ENCODE assay signal across 21 mouse cellular contexts in genomic region chr10:96631066-96631711, GRCm38 (mm10). TPM values are rescaled to one million over a fixed set of nuclear protein-coding genes. Genes with fewer than 3 reads are reported as not detected.
A peak's percentile ranks its signal among the peaks of the same experiment; 100 is the strongest.
DNase-seq lines count a peak whose midpoint lies in the region; ATAC-seq and TF ChIP-seq lines count a peak whose summit lies in the region.
"Had no signal": no experiment of that assay in that cellular context is flagged by ENCODE, and none has a peak within 500 bp of the region (broad histone marks: within the 10 kb centered on the region; RNA-seq: fewer than 3 reads in every experiment).

No protein-coding gene starts in this region.

- no peak overlapping the region for H3K4me2 ChIP-seq in kidney, embryonic 16.5 days (replicated peaks; ENCODE audit: low read depth, low read length)
- H3K4me2 ChIP-seq: embryonic facial prominence, embryonic 13.5 days; forebrain, embryonic 13.5 days; heart, embryonic 12.5 days; hindbrain, embryonic 14.5 days; intestine, embryonic 15.5 days had no signal

- H3K36me3 ChIP-seq in ES-Bruce4 (ENCODE audit: control insufficient read depth, insufficient read depth, low read length, poor library complexity, severe bottlenecking) (no peaks in the 10 kb centered on the region), ES-E14 (ENCODE audit: control insufficient read depth, insufficient read depth, low read length, poor library complexity, severe bottlenecking) (no peaks in the 10 kb centered on the region)
- peaks cover 10% of the 10 kb centered on the region; the same call in 1 of the 2 replicates for H3K36me3 ChIP-seq in kidney, embryonic 16.5 days (ENCODE audit: insufficient read depth, low read length)

- in situ Hi-C loops in ES-E14 (cut with MboI; ENCODE audit: low sequenced_read_pairs in 2 of 2, unreplicated experiment in 2 of 2), result no loop called here

- H3K27me3 ChIP-seq in ES-Bruce4 (ENCODE audit: control insufficient read depth, insufficient read depth, low read length, poor library complexity, severe bottlenecking), result no peaks in the 10 kb centered on the region
- H3K27me3 ChIP-seq in kidney, embryonic 16.5 days (ENCODE audit: insufficient read depth, low read length), result no peaks in the 10 kb centered on the region
- H3K27me3 ChIP-seq: CH12.LX; embryonic facial prominence, embryonic 13.5 days; forebrain, embryonic 13.5 days; heart, embryonic 12.5 days; intestine, embryonic 15.5 days had no signal

- no peak overlapping the region for H3K4me3 ChIP-seq in ES-Bruce4 (ENCODE audit: low read depth, low read length)
- peak overlapping the region in 1 of 2 experiments; percentile 20; a peak in 1 of 4 replicates for H3K4me3 ChIP-seq in ES-E14 (ENCODE audit: insufficient read depth in 1 of 2, low read depth in 1 of 2, low read length in 2 of 2, poor library complexity in 1 of 2, severe bottlenecking in 1 of 2)
- H3K4me3 ChIP-seq in olfactory bulb, adult 2 months (ENCODE audit: insufficient read depth, low read depth, low read length), result no peak overlapping the region
- H3K4me3 ChIP-seq in kidney, embryonic 16.5 days (ENCODE audit: low read length), result no peak overlapping the region
- H3K4me3 ChIP-seq: embryonic facial prominence, embryonic 13.5 days; forebrain, embryonic 13.5 days; heart, embryonic 12.5 days; hindbrain, embryonic 10.5 days; intestine, embryonic 15.5 days had no signal

- H3K9ac ChIP-seq in ES-Bruce4 (ENCODE audit: low read depth, poor library complexity, severe bottlenecking) (no peak overlapping the region), ES-E14 (ENCODE audit: insufficient read depth, low read depth, low read length, poor library complexity, severe bottlenecking) (no peak overlapping the region)
- no peak overlapping the region for H3K9ac ChIP-seq in kidney, embryonic 16.5 days (replicated peaks; ENCODE audit: low read length)
- H3K9ac ChIP-seq: embryonic facial prominence, embryonic 13.5 days; forebrain, embryonic 13.5 days; forebrain, postnatal 0 days; heart, embryonic 12.5 days; hindbrain, embryonic 14.5 days; intestine, embryonic 15.5 days had no signal

- ATAC-seq in kidney, embryonic 16.5 days (ENCODE audit: low FRiP score, low TSS enrichment), result no peak
- ATAC-seq: forebrain, embryonic 13.5 days; forebrain, postnatal 0 days; intestine, embryonic 15.5 days had no signal

- TF ChIP-seq EP300 in ES-Bruce4 (IDR thresholded peaks at IDR 0.05; ENCODE audit: insufficient read depth, low read depth, low read length), result peak; percentile 35; the same call in 1 of the 2 replicates

- H3K27ac ChIP-seq in ES-Bruce4 (ENCODE audit: insufficient read depth, low read length), result peak overlapping the region; percentile 53
- H3K27ac ChIP-seq in ES-E14 (ENCODE audit: insufficient read depth, low read depth, low read length, poor library complexity, severe bottlenecking), result peak overlapping the region; percentile 18; the same call in 1 of the 2 replicates
- H3K27ac ChIP-seq in olfactory bulb, adult 2 months (ENCODE audit: insufficient read depth, low read depth, low read length), result 0 out of 2 replicates have a peak overlapping the region, but pooled peaks have one; percentile 46
- no peak overlapping the region for H3K27ac ChIP-seq in kidney, embryonic 16.5 days (ENCODE audit: low read length)
- H3K27ac ChIP-seq: embryonic facial prominence, embryonic 13.5 days; forebrain, embryonic 13.5 days; hindbrain, embryonic 10.5 days; hindbrain, embryonic 14.5 days; intestine, embryonic 15.5 days had no signal

- peaks cover 7% of the 10 kb centered on the region for H3K4me1 ChIP-seq in ES-Bruce4 (ENCODE audit: control insufficient read depth, insufficient read depth, low read length)
- peaks cover 20 to 28% of the 10 kb centered on the region in 2 experiments for H3K4me1 ChIP-seq in ES-E14 (ENCODE audit: control insufficient read depth in 2 of 2, insufficient read depth in 2 of 2, low read length in 2 of 2, poor library complexity in 1 of 2)
- H3K4me1 ChIP-seq in olfactory bulb, adult 2 months (ENCODE audit: control insufficient read depth, insufficient read depth, low read length), result peaks cover 39% of the 10 kb centered on the region
- peaks cover 18% of the 10 kb centered on the region for H3K4me1 ChIP-seq in kidney, embryonic 16.5 days (ENCODE audit: insufficient read depth, low read length)
- H3K4me1 ChIP-seq: intestine, embryonic 15.5 days had no signal

- DNase-seq in embryo, embryonic 10.5 days (ENCODE audit: low spot score), result peak; percentile 14
- DNase-seq in embryo, embryonic 11 days, result no peak
- DNase-seq in ES-E14 (ENCODE audit: low read depth, low spot score), result no peak
- no peak for DNase-seq in frontal cortex, postnatal 25 days (ENCODE audit: low spot score in 2 of 2)
- DNase-seq: adrenal gland, postnatal 10 days; cerebellum, adult 11-12 months; cerebellum, adult 9-11 months; cerebellum, postnatal 36 days; forebrain, postnatal 0 days; heart, adult 18-20 months; kidney, adult 18-20 months had no signal

- H3K9me3 ChIP-seq in ES-Bruce4 (replicated peaks; ENCODE audit: control insufficient read depth, insufficient read depth, low read length, poor library complexity, severe bottlenecking) (no peaks in the 10 kb centered on the region), ES-E14 (ENCODE audit: control insufficient read depth, insufficient read depth, low read depth, low read length) (no peaks in the 10 kb centered on the region)
- H3K9me3 ChIP-seq in kidney, embryonic 16.5 days (ENCODE audit: low read length), result no peaks in the 10 kb centered on the region
- H3K9me3 ChIP-seq: embryonic facial prominence, embryonic 13.5 days; forebrain, embryonic 13.5 days; heart, embryonic 12.5 days; hindbrain, embryonic 10.5 days; intestine, embryonic 15.5 days had no signal

- no peak for TF ChIP-seq POLR2A in ES-Bruce4 (IDR thresholded peaks at IDR 0.05; ENCODE audit: insufficient read depth, low read length)
- no peak for TF ChIP-seq POLR2A in olfactory bulb, adult 2 months (IDR thresholded peaks at IDR 0.05; ENCODE audit: insufficient read depth, low read depth, low read length)

- 58% methylated on average over 9 of the region's 9 CpGs for WGBS in olfactory bulb, adult 2 months
- 37% methylated on average over 9 of the region's 9 CpGs for WGBS in kidney, embryonic 16.5 days

- no peak for TF ChIP-seq CTCF in ES-Bruce4 (IDR thresholded peaks at IDR 0.05; ENCODE audit: low read depth, low read length)
- TF ChIP-seq CTCF in olfactory bulb, adult 2 months (IDR thresholded peaks at IDR 0.05; ENCODE audit: insufficient read depth, low read depth, low read length), result no peak

TF ChIP-seq in ES-E14, 5 proteins besides CTCF, POLR2A, EP300 and RAD21:
- TF ChIP-seq HCFC1 (IDR thresholded peaks at IDR 0.05; ENCODE audit: borderline replicate concordance, insufficient read depth, low read length) (no peak), MAFK (IDR thresholded peaks at IDR 0.05; ENCODE audit: insufficient read depth, low read depth, low read length) (peak; percentile 58; the same call in 1 of the 2 replicates)
TF ChIP-seq in ES-E14: peak in this region for 1.

RNA-seq across cellular contexts. Expression of gene Btg1, which starts 14.4 kb away (rescaled TPM):
- 42.0 and 42.6 TPM in 2 replicates for polyA plus RNA-seq in ES-Bruce4 (2011; ENCODE audit: insufficient read depth, insufficient read length, low read depth, missing spikeins)
- 16.1 and 22.0 TPM in 2 replicates for total RNA-seq in ES-E14 (2012; rRNA removed)
- polyA plus RNA-seq in olfactory bulb, adult 2 months (2012; ENCODE audit: insufficient read depth, insufficient read length, low replicate concordance, missing spikeins), result 101 TPM in 1 of 2 replicates, not detected in the other
- polyA plus RNA-seq in kidney, embryonic 16.5 days (2015; fragmentation: Nextera tagmentation; extraction: Ambion mirVana), result 47.9 and 51.4 TPM in 2 replicates
